Mouse (Mus musculus): ENCODE data around the gene B430305J03Rik. TPM values are rescaled to one million over a fixed set of nuclear protein-coding genes. Genes with fewer than 3 reads are reported as not detected.
A peak's percentile ranks its signal among the peaks of the same experiment; 100 is the strongest.

Gene B430305J03Rik
- polyA plus RNA-seq (2014; fragmentation: Nextera tagmentation; extraction: Ambion mirVana) = not detected in 2 replicates

GRCm38 (mm10) chr3:61365779-61366373 is at the start of gene B430305J03Rik:
TSS of gene B430305J03Rik (minus strand) at chr3:61365951.
- Histone ChIP-seq H3K4me2 (ENCODE audit: low read length) (peak within 1 kb of the TSS; percentile 79), H3K27me3 (ENCODE audit: control insufficient read depth, insufficient read depth, low read length) (no peaks in the 10 kb centered on the region), H3K36me3 (ENCODE audit: control insufficient read depth, insufficient read depth, low read length) (0 out of 2 replicates have a peak, but pooled peaks cover 9% of the 10 kb centered on the region), H3K27ac (replicated peaks in 1 of 2; ENCODE audit: control insufficient read depth in 1 of 2, insufficient read depth in 1 of 2, low read depth in 2 of 2, low read length in 2 of 2) (peak within 1 kb of the TSS; percentile 70 to 96), H3K4me3 (ENCODE audit: control insufficient read depth in 1 of 2, insufficient read depth in 1 of 2, low read depth in 1 of 2, low read length in 2 of 2) (peak within 1 kb of the TSS; percentile 61 to 87), H3K9me3 (ENCODE audit: control insufficient read depth, low read length) (no peaks in the 10 kb centered on the region), H3K9ac (ENCODE audit: low read length) (peak within 1 kb of the TSS; percentile 88), H3K4me1 (ENCODE audit: control insufficient read depth in 2 of 2, insufficient read depth in 2 of 2, low read length in 2 of 2) (peaks cover 2 to 15% of the 10 kb centered on the region in 2 experiments; a peak in 2 of 4 replicates)
- 2% methylated on average over 10 of the region's 10 CpGs for WGBS
- no peak for ATAC-seq (ENCODE audit: insufficient number of reproducible peaks, insufficient read depth, low FRiP score, low read depth)

- Histone ChIP-seq H3K36me3 (ENCODE audit: control insufficient read depth, insufficient read depth, low read length) (no peaks in the 10 kb centered on the region), H3K4me3 (ENCODE audit: control insufficient read depth in 1 of 2, insufficient read depth in 1 of 2, low read depth in 1 of 2, low read length in 2 of 2) (no peak overlapping the region), H3K4me1 (ENCODE audit: control insufficient read depth in 2 of 2, insufficient read depth in 2 of 2, low read length in 2 of 2) (no peaks in the 10 kb centered on the region), H3K27ac (replicated peaks in 1 of 2; ENCODE audit: control insufficient read depth in 1 of 2, insufficient read depth in 1 of 2, low read depth in 2 of 2, low read length in 2 of 2) (peak overlapping the region; percentile 29 to 54; a peak in 3 of 4 replicates), H3K27me3 (ENCODE audit: control insufficient read depth, insufficient read depth, low read length) (no peaks in the 10 kb centered on the region), H3K9ac (ENCODE audit: low read length) (no peak overlapping the region), H3K9me3 (ENCODE audit: control insufficient read depth, low read length) (no peaks in the 10 kb centered on the region), H3K4me2 (ENCODE audit: low read length) (no peak overlapping the region)
- no peak for ATAC-seq (ENCODE audit: insufficient number of reproducible peaks, insufficient read depth, low FRiP score, low read depth)
- 26% methylated on average over 6 of the region's 6 CpGs for WGBS
Observed at GRCm38 (mm10) chr3:61409683-61410082, 43.9 kb upstream of the B430305J03Rik start.

GRCm38 (mm10) chr3:61406921-61407320 is 41.2 kb upstream of the B430305J03Rik start:
- H3K4me2 ChIP-seq (ENCODE audit: low read length) = no peak overlapping the region
- H3K27me3 ChIP-seq (ENCODE audit: control insufficient read depth, insufficient read depth, low read length) = no peaks in the 10 kb centered on the region
- no peaks in the 10 kb centered on the region for H3K4me1 ChIP-seq (ENCODE audit: control insufficient read depth in 2 of 2, insufficient read depth in 2 of 2, low read length in 2 of 2)
- no peak overlapping the region for H3K4me3 ChIP-seq (ENCODE audit: control insufficient read depth in 1 of 2, insufficient read depth in 1 of 2, low read depth in 1 of 2, low read length in 2 of 2)
- H3K9ac ChIP-seq (ENCODE audit: low read length) = no peak overlapping the region
- 61% methylated on average over 4 of the region's 4 CpGs for WGBS
- no peaks in the 10 kb centered on the region for H3K36me3 ChIP-seq (ENCODE audit: control insufficient read depth, insufficient read depth, low read length)
- no peak overlapping the region for H3K27ac ChIP-seq (replicated peaks in 1 of 2; ENCODE audit: control insufficient read depth in 1 of 2, insufficient read depth in 1 of 2, low read depth in 2 of 2, low read length in 2 of 2)
- ATAC-seq (ENCODE audit: insufficient number of reproducible peaks, insufficient read depth, low FRiP score, low read depth) = no peak
- H3K9me3 ChIP-seq (ENCODE audit: control insufficient read depth, low read length) = no peaks in the 10 kb centered on the region

GRCm38 (mm10) chr3:61400823-61401387 is 35.2 kb upstream of the B430305J03Rik start:
- Histone ChIP-seq H3K27me3 (ENCODE audit: control insufficient read depth, insufficient read depth, low read length) (no peaks in the 10 kb centered on the region), H3K4me3 (ENCODE audit: control insufficient read depth in 1 of 2, insufficient read depth in 1 of 2, low read depth in 1 of 2, low read length in 2 of 2) (no peak overlapping the region), H3K9me3 (ENCODE audit: control insufficient read depth, low read length) (no peaks in the 10 kb centered on the region), H3K4me2 (ENCODE audit: low read length) (no peak overlapping the region), H3K4me1 (ENCODE audit: control insufficient read depth in 2 of 2, insufficient read depth in 2 of 2, low read length in 2 of 2) (peaks cover 0 to 5% of the 10 kb centered on the region in 2 experiments; a peak in 2 of 4 replicates), H3K9ac (ENCODE audit: low read length) (no peak overlapping the region), H3K36me3 (ENCODE audit: control insufficient read depth, insufficient read depth, low read length) (no peaks in the 10 kb centered on the region), H3K27ac (replicated peaks in 1 of 2; ENCODE audit: control insufficient read depth in 1 of 2, insufficient read depth in 1 of 2, low read depth in 2 of 2, low read length in 2 of 2) (0 out of 4 replicates have a peak overlapping the region, but pooled peaks of 1 of the 2 experiments have one; percentile 3)
- no peak for ATAC-seq (ENCODE audit: insufficient number of reproducible peaks, insufficient read depth, low FRiP score, low read depth)
- 33% methylated on average over 1 of the region's 1 CpGs for WGBS

- Histone ChIP-seq H3K27me3 (ENCODE audit: control insufficient read depth, insufficient read depth, low read length) (no peaks in the 10 kb centered on the region), H3K9me3 (ENCODE audit: control insufficient read depth, low read length) (no peaks in the 10 kb centered on the region), H3K27ac (replicated peaks in 1 of 2; ENCODE audit: control insufficient read depth in 1 of 2, insufficient read depth in 1 of 2, low read depth in 2 of 2, low read length in 2 of 2) (no peak overlapping the region), H3K4me2 (ENCODE audit: low read length) (no peak overlapping the region), H3K9ac (ENCODE audit: low read length) (no peak overlapping the region), H3K36me3 (ENCODE audit: control insufficient read depth, insufficient read depth, low read length) (no peaks in the 10 kb centered on the region), H3K4me1 (ENCODE audit: control insufficient read depth in 2 of 2, insufficient read depth in 2 of 2, low read length in 2 of 2) (peaks cover 0 to 6% of the 10 kb centered on the region in 2 experiments; a peak in 2 of 4 replicates), H3K4me3 (ENCODE audit: control insufficient read depth in 1 of 2, insufficient read depth in 1 of 2, low read depth in 1 of 2, low read length in 2 of 2) (no peak overlapping the region)
- no peak for ATAC-seq (ENCODE audit: insufficient number of reproducible peaks, insufficient read depth, low FRiP score, low read depth)
- 84% methylated on average over 2 of the region's 2 CpGs for WGBS
Observed at GRCm38 (mm10) chr3:61396728-61397127, 31.0 kb upstream of the B430305J03Rik start.

GRCm38 (mm10) chr3:61395382-61395781 is 29.6 kb upstream of the B430305J03Rik start:
- H3K9ac ChIP-seq (ENCODE audit: low read length) = no peak overlapping the region
- peaks cover 0 to 9% of the 10 kb centered on the region in 2 experiments; a peak in 2 of 4 replicates for H3K4me1 ChIP-seq (ENCODE audit: control insufficient read depth in 2 of 2, insufficient read depth in 2 of 2, low read length in 2 of 2)
- H3K9me3 ChIP-seq (ENCODE audit: control insufficient read depth, low read length) = no peaks in the 10 kb centered on the region
- no peak overlapping the region for H3K27ac ChIP-seq (replicated peaks in 1 of 2; ENCODE audit: control insufficient read depth in 1 of 2, insufficient read depth in 1 of 2, low read depth in 2 of 2, low read length in 2 of 2)
- no peaks in the 10 kb centered on the region for H3K27me3 ChIP-seq (ENCODE audit: control insufficient read depth, insufficient read depth, low read length)
- 72% methylated on average over 3 of the region's 3 CpGs for WGBS
- no peak overlapping the region for H3K4me2 ChIP-seq (ENCODE audit: low read length)
- H3K36me3 ChIP-seq (ENCODE audit: control insufficient read depth, insufficient read depth, low read length) = no peaks in the 10 kb centered on the region
- no peak for ATAC-seq (ENCODE audit: insufficient number of reproducible peaks, insufficient read depth, low FRiP score, low read depth)
- H3K4me3 ChIP-seq (ENCODE audit: control insufficient read depth in 1 of 2, insufficient read depth in 1 of 2, low read depth in 1 of 2, low read length in 2 of 2) = no peak overlapping the region

- 58% methylated on average over 3 of the region's 3 CpGs for WGBS
- Histone ChIP-seq H3K4me1 (ENCODE audit: control insufficient read depth in 2 of 2, insufficient read depth in 2 of 2, low read length in 2 of 2) (peaks cover 0 to 9% of the 10 kb centered on the region in 2 experiments; a peak in 2 of 4 replicates), H3K27ac (replicated peaks in 1 of 2; ENCODE audit: control insufficient read depth in 1 of 2, insufficient read depth in 1 of 2, low read depth in 2 of 2, low read length in 2 of 2) (no peak overlapping the region), H3K4me2 (ENCODE audit: low read length) (no peak overlapping the region), H3K27me3 (ENCODE audit: control insufficient read depth, insufficient read depth, low read length) (no peaks in the 10 kb centered on the region), H3K4me3 (ENCODE audit: control insufficient read depth in 1 of 2, insufficient read depth in 1 of 2, low read depth in 1 of 2, low read length in 2 of 2) (no peak overlapping the region), H3K9me3 (ENCODE audit: control insufficient read depth, low read length) (no peaks in the 10 kb centered on the region), H3K36me3 (ENCODE audit: control insufficient read depth, insufficient read depth, low read length) (no peaks in the 10 kb centered on the region), H3K9ac (ENCODE audit: low read length) (no peak overlapping the region)
- no peak for ATAC-seq (ENCODE audit: insufficient number of reproducible peaks, insufficient read depth, low FRiP score, low read depth)
Observed at GRCm38 (mm10) chr3:61393520-61393919, 27.8 kb upstream of the B430305J03Rik start.
